Mouse (Mus musculus) MEL (cell line): Measurements from ENCODE around the gene Grcc10. TPM values are rescaled to one million over a fixed set of nuclear protein-coding genes. Genes with fewer than 3 reads are reported as not detected.

ENCODE experiments used
- DNase-seq: peaks from one replicate; pipeline ENCODE4 v3.0.0; 2011; ENCODE audit warnings: low read depth, low spot score
- H3K27ac ChIP-seq: 2 replicates; pipeline ENCODE4 v1.5.1; 2012; ENCODE audit warnings: low read depth, mild to moderate bottlenecking, control low read depth, low read length, moderate library complexity; ENCODE audit not compliant: control insufficient read depth
- H3K27me3 ChIP-seq, 2 experiments: fragments of 150-350 bp in 1 of 2; sonication (generic) in 1 of 2; 2 replicates each; pipeline ENCODE4 v1.6.1; 2012; ENCODE audit warnings: low read length in 2 of 2, mild to moderate bottlenecking in 2 of 2, improper control_type of control experiment in 1 of 2, moderate library complexity in 1 of 2; ENCODE audit not compliant: insufficient read depth in 2 of 2, control insufficient read depth in 1 of 2
- H3K36me3 ChIP-seq, 2 experiments: 2 replicates each; pipeline ENCODE4 v1.6.1; 2012 to 2014; ENCODE audit warnings: low read length in 2 of 2, improper control_type of control experiment in 1 of 2, inconsistent platforms in 1 of 2, mild to moderate bottlenecking in 1 of 2; ENCODE audit not compliant: insufficient read depth in 2 of 2, control insufficient read depth in 1 of 2
- H3K4me1 ChIP-seq, 2 experiments: fragments of 150-350 bp in 1 of 2; sonication (generic) in 1 of 2; 2 replicates each; pipeline ENCODE4 v1.6.1; 2012; ENCODE audit warnings: low read length in 2 of 2, improper control_type of control experiment in 1 of 2, mild to moderate bottlenecking in 1 of 2; ENCODE audit not compliant: insufficient read depth in 2 of 2, control insufficient read depth in 1 of 2
- H3K4me3 ChIP-seq, 2 experiments: fragments of 150-350 bp in 1 of 2; sonication (generic) in 1 of 2; 2 replicates each; pipeline ENCODE4 v1.5.1; 2012; ENCODE audit warnings: low read depth in 2 of 2, low read length in 2 of 2, mild to moderate bottlenecking in 2 of 2, moderate library complexity in 2 of 2, control low read depth in 1 of 2, improper control_type of control experiment in 1 of 2; ENCODE audit not compliant: control insufficient read depth in 1 of 2, insufficient read depth in 1 of 2
- H3K79me2 ChIP-seq: 2 replicates; pipeline ENCODE4 v1.6.1; 2012; ENCODE audit warnings: mild to moderate bottlenecking, low read length, moderate library complexity; ENCODE audit not compliant: control insufficient read depth, poor library complexity, insufficient read depth
- H3K9ac ChIP-seq: 2 replicates; pipeline ENCODE4 v1.6.1; 2012; ENCODE audit warnings: low read depth, mild to moderate bottlenecking, control low read depth, low read length, moderate library complexity; ENCODE audit not compliant: control insufficient read depth, poor library complexity, severe bottlenecking
- H3K9me3 ChIP-seq: fragments of 150-350 bp; sonication (generic); replicated peaks from 2 replicates; pipeline ENCODE4 v1.6.1; 2012; ENCODE audit warnings: mild to moderate bottlenecking, low read length, improper control_type of control experiment, moderate library complexity; ENCODE audit not compliant: insufficient read depth
- CHD2 ChIP-seq: IDR thresholded peaks from 2 replicates; pipeline ENCODE4 v1.6.1; 2011; ENCODE audit warnings: low read length, improper control_type of control experiment
- CTCF ChIP-seq, 3 experiments: IDR thresholded peaks in 2 of 3; conservative IDR thresholded peaks in 1 of 3; 2 replicates each; pipeline ENCODE4 v1.5.1; 2011 to 2012; ENCODE audit warnings: low read length in 3 of 3, low read depth in 2 of 3, mild to moderate bottlenecking in 2 of 3, improper control_type of control experiment in 1 of 3, inconsistent platforms in 1 of 3, mixed read lengths in 1 of 3, moderate library complexity in 1 of 3; ENCODE audit not compliant: control insufficient read depth in 1 of 3, insufficient read depth in 1 of 3, poor library complexity in 1 of 3, severe bottlenecking in 1 of 3
- E2F4 ChIP-seq: IDR thresholded peaks from 2 replicates; pipeline ENCODE4 v1.6.1; 2011; ENCODE audit warnings: low read depth, low read length, improper control_type of control experiment, borderline replicate concordance
- ELF1 ChIP-seq: IDR thresholded peaks from 2 replicates; pipeline ENCODE4 v1.6.1; 2014; ENCODE audit warnings: low read depth, mild to moderate bottlenecking, inconsistent platforms, low read length, improper control_type of control experiment, moderate library complexity
- EP300 ChIP-seq, 2 experiments: IDR thresholded peaks; 2 replicates each; pipeline ENCODE4 v1.6.1; 2011; ENCODE audit warnings: improper control_type of control experiment in 2 of 2, low read length in 2 of 2, low read depth in 1 of 2, mild to moderate bottlenecking in 1 of 2
- ETS1 ChIP-seq: IDR thresholded peaks from 2 replicates; pipeline ENCODE4 v1.6.1; 2012; ENCODE audit warnings: low read depth, mild to moderate bottlenecking, inconsistent platforms, low read length, improper control_type of control experiment, moderate library complexity
- GABPA ChIP-seq: IDR thresholded peaks from 2 replicates; pipeline ENCODE4 v1.6.1; 2012; ENCODE audit warnings: low read depth, mild to moderate bottlenecking, inconsistent platforms, low read length, improper control_type of control experiment, moderate library complexity
- GATA1 ChIP-seq: IDR thresholded peaks from 2 replicates; pipeline ENCODE4 v1.6.1; 2011; ENCODE audit warnings: low read depth, low read length, improper control_type of control experiment
- JUND ChIP-seq: IDR thresholded peaks from 2 replicates; pipeline ENCODE4 v1.6.1; 2011; ENCODE audit warnings: low read depth, mild to moderate bottlenecking, improper control_type of control experiment, low read length
- MAZ ChIP-seq: IDR thresholded peaks from 2 replicates; pipeline ENCODE4 v1.6.1; 2012; ENCODE audit warnings: low read depth, mild to moderate bottlenecking, inconsistent platforms, low read length, improper control_type of control experiment
- MXI1 ChIP-seq: IDR thresholded peaks from 2 replicates; pipeline ENCODE4 v1.6.1; 2011; ENCODE audit warnings: mild to moderate bottlenecking, low read depth, low read length, improper control_type of control experiment
- POLR2AphosphoS2 ChIP-seq: IDR thresholded peaks from 2 replicates; pipeline ENCODE4 v1.6.1; 2011; ENCODE audit warnings: low read length, improper control_type of control experiment
- RCOR1 ChIP-seq: IDR thresholded peaks from 2 replicates; pipeline ENCODE4 v1.6.1; 2012; ENCODE audit warnings: low read depth, mild to moderate bottlenecking, inconsistent platforms, low read length, improper control_type of control experiment
- TAL1 ChIP-seq: IDR thresholded peaks from 2 replicates; pipeline ENCODE4 v1.6.1; 2012; ENCODE audit warnings: mild to moderate bottlenecking, inconsistent platforms, low read length, moderate library complexity, mixed read lengths
- TBP ChIP-seq: IDR thresholded peaks from 2 replicates; pipeline ENCODE4 v1.8.0; 2011; ENCODE audit warnings: low read depth, low read length, improper control_type of control experiment
- UBTF ChIP-seq: IDR thresholded peaks from 2 replicates; pipeline ENCODE4 v1.6.1; 2012; ENCODE audit warnings: low read depth, mild to moderate bottlenecking, inconsistent platforms, low read length, improper control_type of control experiment, moderate library complexity, borderline replicate concordance; ENCODE audit not compliant: insufficient read depth
- USF1 ChIP-seq: IDR thresholded peaks from 2 replicates; pipeline ENCODE4 v1.6.1; 2014; ENCODE audit warnings: low read depth, mild to moderate bottlenecking, inconsistent platforms, low read length, improper control_type of control experiment, moderate library complexity
- ZKSCAN1 ChIP-seq: IDR thresholded peaks from 2 replicates; pipeline ENCODE4 v1.6.1; 2012; ENCODE audit warnings: low read depth, mild to moderate bottlenecking, inconsistent platforms, low read length, improper control_type of control experiment, moderate library complexity
- ZNF384 ChIP-seq: IDR thresholded peaks from 2 replicates; pipeline ENCODE4 v1.6.1; 2012; ENCODE audit warnings: low read depth, mild to moderate bottlenecking, inconsistent platforms, low read length, improper control_type of control experiment
- polyA plus RNA-seq, 2 experiments: library from polyadenylated mRNA; stranded (reverse) in 1 of 2; unstranded in 1 of 2; fragments of >175 nt in 1 of 2; fragments of >200 nt in 1 of 2; gene quantifications; 2 replicates each; pipeline versions ENCODE4 v1.2.1 to v1.2.4; 2012; ENCODE audit warnings: low replicate concordance in 2 of 2, low read depth in 1 of 2; ENCODE audit not compliant: insufficient read length in 2 of 2, insufficient read depth in 1 of 2, missing spikeins in 1 of 2
- total RNA-seq: library from RNA; depleted of rRNA; stranded (reverse); fragments of 300-350 nt; gene quantifications from 2 replicates; pipeline ENCODE4 v1.2.3, GENCODE M21; 2012

Grcc10 gene
- total and polyA plus RNA-seq, 3 experiments = 57.4 to 62.9 TPM; not detected in 1

DNA sequence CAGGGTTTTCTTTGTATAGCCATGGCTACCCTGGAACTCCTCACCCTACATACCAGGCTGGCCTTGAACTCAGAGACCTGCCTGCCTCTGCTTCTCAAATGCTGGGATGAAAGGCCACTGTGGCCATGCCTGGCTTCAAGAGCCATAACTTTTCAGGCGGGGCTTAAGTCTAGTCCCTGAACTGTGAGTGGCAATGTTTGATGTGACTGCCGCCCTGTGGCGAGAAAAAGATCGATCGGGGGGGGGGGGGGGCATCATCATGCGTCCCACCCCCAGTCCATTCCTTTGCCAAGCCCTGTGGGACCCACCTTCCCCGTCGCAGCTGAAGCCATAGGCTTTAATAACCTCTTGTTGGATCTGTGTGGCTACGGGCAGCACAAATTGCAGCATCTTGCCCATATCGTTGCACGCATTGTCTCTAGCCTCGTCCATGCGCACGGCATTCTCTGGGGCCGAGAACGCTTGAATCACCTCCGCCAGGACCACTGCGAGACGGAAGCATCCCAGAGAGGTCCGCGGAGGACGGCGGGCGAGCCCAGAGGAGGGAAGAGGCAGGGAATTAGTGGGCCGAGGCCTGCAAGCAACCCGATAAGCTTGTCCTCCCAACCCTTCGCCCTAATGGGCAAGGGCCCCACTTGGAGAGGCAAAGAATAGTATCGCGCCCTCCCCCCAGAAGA is 825 bp downstream of the Grcc10 start (continued):
- TF ChIP-seq MAZ (peak; percentile 92), E2F4 (no peak), GABPA (no peak), ZNF384 (no peak), EP300 (IDR thresholded peaks at IDR 0.05; ENCODE audit: low read depth in 1 of 2, low read length in 2 of 2) (no peak), ELF1 (no peak), POLR2AphosphoS2 (no peak), TBP (0 out of 2 replicates have a peak, but pooled peaks have one; percentile 28), GATA1 (no peak), UBTF (no peak), CTCF (IDR thresholded peaks at IDR 0.05 in 2 of 3, conservative IDR thresholded peaks at IDR 0.05 in 1 of 3; ENCODE audit: control insufficient read depth in 1 of 3, insufficient read depth in 1 of 3, low read depth in 2 of 3, low read length in 3 of 3, poor library complexity in 1 of 3, severe bottlenecking in 1 of 3) (peak; percentile 43 to 87 (median 70); a peak in 5 of 6 replicates), CHD2 (no peak), ZKSCAN1 (no peak)

DNA sequence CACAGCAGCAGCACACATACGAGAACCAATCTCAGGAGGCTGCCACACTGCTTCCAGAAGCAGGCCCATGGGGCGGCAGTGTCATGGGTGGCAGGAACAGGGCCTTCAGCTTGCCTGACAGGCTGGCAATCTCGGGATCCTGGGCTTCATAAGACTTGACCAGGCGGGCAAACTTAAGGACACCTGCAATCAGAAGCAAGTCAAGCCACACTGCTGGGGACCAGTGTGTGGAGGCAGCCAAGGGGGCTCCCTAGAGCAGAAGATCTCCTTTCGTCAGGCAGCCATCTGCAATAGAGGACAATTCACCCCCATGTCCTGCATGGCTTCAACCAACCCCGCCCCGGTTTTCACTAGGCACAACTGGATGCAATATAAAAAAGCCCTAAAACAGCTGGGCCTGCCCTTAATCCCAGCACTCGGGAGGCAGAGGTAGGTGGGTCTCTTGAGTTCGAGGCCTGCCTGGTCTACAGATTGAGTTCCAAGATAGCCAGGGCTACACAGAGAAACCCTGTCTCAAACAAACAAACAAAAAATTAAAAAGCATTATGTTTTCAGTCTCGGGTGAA is 1.9 kb downstream of the Grcc10 start:
- no peak for DNase-seq
- Histone ChIP-seq H3K4me1 (peaks cover 5 to 18% of the 10 kb centered on the region in 2 experiments), H3K36me3 (peaks cover 0 to 14% of the 10 kb centered on the region in 2 experiments; a peak in 2 of 4 replicates), H3K4me3 (no peak overlapping the region), H3K79me2 (no peaks in the 10 kb centered on the region; the same call in 1 of the 2 replicates), H3K9ac (peak overlapping the region; percentile 70), H3K9me3 (no peaks in the 10 kb centered on the region), H3K27ac (peak overlapping the region; percentile 96), H3K27me3 (no peaks in the 10 kb centered on the region)
- TF ChIP-seq USF1 (no peak), RCOR1 (no peak), TAL1 (no peak)

DNA sequence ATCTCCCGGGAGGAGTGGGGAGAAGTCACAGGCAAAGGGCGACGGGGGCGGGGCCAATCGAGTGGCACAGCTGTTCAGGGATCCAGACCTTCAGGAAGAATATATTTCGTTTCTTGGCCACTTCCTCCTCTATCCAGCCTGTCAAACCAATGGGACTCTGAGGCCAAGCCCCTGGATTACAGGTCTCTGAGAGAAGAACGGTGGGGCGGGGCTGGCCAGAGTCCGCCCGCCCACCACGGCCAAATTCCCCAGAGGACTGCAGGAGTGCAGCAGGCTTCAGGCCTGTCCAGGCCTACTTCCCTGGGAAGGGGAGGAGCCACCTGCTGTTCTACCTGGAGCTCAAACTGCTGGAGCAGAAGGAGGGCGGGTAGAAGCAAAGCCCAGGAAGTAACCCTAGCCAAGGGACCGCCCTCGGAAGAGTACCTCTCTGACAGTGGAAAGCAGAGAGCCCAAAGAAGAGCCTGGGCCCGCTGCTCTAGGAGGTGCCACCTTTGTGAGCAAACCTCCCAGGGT is 2.6 kb downstream of the Grcc10 start, which contains the start of gene Ptpn6:
Gene Ptpn6 (minus strand): TSS at position 204 of the 513 bp plus-strand sequence.
- Histone ChIP-seq H3K27me3 (no peaks in the 10 kb centered on the region), H3K36me3 (peaks cover 0 to 21% of the 10 kb centered on the region in 2 experiments; a peak in 2 of 4 replicates), H3K9ac (no peak within 1 kb of the TSS; the same call in 1 of the 2 replicates), H3K4me3 (no peak within 1 kb of the TSS), H3K9me3 (no peaks in the 10 kb centered on the region), H3K79me2 (no peaks in the 10 kb centered on the region; the same call in 1 of the 2 replicates), H3K4me1 (peaks cover 12 to 26% of the 10 kb centered on the region in 2 experiments), H3K27ac (peak within 1 kb of the TSS; percentile 96)
- TF ChIP-seq MXI1 (no peak), TAL1 (no peak), POLR2AphosphoS2 (no peak), JUND (no peak), ETS1 (no peak)
- no peak for DNase-seq
